In genomic region chr3:119782946-119783701, GRCm38 (mm10) we compare ENCODE assay signal across 7 mouse cellular contexts. TPM values are rescaled to one million over a fixed set of nuclear protein-coding genes. Genes with fewer than 3 reads are reported as not detected.
DNase-seq lines count a peak whose midpoint lies in the region; ATAC-seq lines count a peak whose summit lies in the region.

No protein-coding gene starts in this region.

- no peaks in the 10 kb centered on the region for H3K36me3 ChIP-seq in embryonic facial prominence, embryonic 11.5 days (replicated peaks; ENCODE audit: control insufficient read depth, insufficient read depth, low read depth, low read length)
- H3K36me3 ChIP-seq in limb, embryonic 10.5 days: peaks cover 24% of the 10 kb centered on the region
- H3K36me3 ChIP-seq in midbrain, embryonic 12.5 days: peaks cover 16% of the 10 kb centered on the region

- H3K27ac ChIP-seq in embryonic facial prominence, embryonic 11.5 days (replicated peaks; ENCODE audit: low read depth, low read length): peak overlapping the region; percentile 99
- H3K27ac ChIP-seq in limb, embryonic 10.5 days: peak overlapping the region; percentile 100
- peak overlapping the region; percentile 99 for H3K27ac ChIP-seq in midbrain, embryonic 12.5 days (replicated peaks)

- no peaks in the 10 kb centered on the region for H3K9me3 ChIP-seq in embryonic facial prominence, embryonic 11.5 days (replicated peaks; ENCODE audit: control insufficient read depth, low read length)
- no peaks in the 10 kb centered on the region for H3K9me3 ChIP-seq in limb, embryonic 10.5 days (replicated peaks)
- no peaks in the 10 kb centered on the region for H3K9me3 ChIP-seq in midbrain, embryonic 12.5 days

- no peaks in the 10 kb centered on the region for H3K4me1 ChIP-seq in embryonic facial prominence, embryonic 11.5 days (ENCODE audit: control insufficient read depth, insufficient read depth, low read length)
- peaks cover 15% of the 10 kb centered on the region for H3K4me1 ChIP-seq in limb, embryonic 10.5 days
- H3K4me1 ChIP-seq in midbrain, embryonic 12.5 days: peaks cover 21% of the 10 kb centered on the region

- WGBS in embryonic facial prominence, embryonic 11.5 days: under 1% methylated on average over 45 of the region's 89 CpGs
- under 1% methylated on average over 78 of the region's 89 CpGs for WGBS in limb, embryonic 10.5 days
- under 1% methylated on average over 53 of the region's 89 CpGs for WGBS in midbrain, embryonic 12.5 days

- peak overlapping the region; percentile 100 for H3K9ac ChIP-seq in embryonic facial prominence, embryonic 11.5 days (replicated peaks; ENCODE audit: low read length)
- H3K9ac ChIP-seq in midbrain, embryonic 12.5 days (replicated peaks): peak overlapping the region; percentile 100

- ATAC-seq in embryonic facial prominence, embryonic 11.5 days (replicated peaks; ENCODE audit: insufficient number of reproducible peaks, low FRiP score, low TSS enrichment, low read depth): peak; percentile 86
- peak; percentile 93 for ATAC-seq in midbrain, embryonic 12.5 days (ENCODE audit: low FRiP score, low read depth)

- DNase-seq in adrenal gland, postnatal 25 days: peak; percentile 86
- peak; percentile 91 for DNase-seq in embryonic facial prominence, embryonic 11.5 days (ENCODE audit: low spot score)
- peak; percentile 98 for DNase-seq in heart, adult 11 months
- peak; percentile 81 for DNase-seq in kidney, adult 11 months
- peak; percentile 86 for DNase-seq in limb, embryonic 10.5 days (ENCODE audit: low spot score)
- peak; percentile 49 for DNase-seq in skeletal muscle tissue, adult 2 months (ENCODE audit: low read depth, low spot score)

- peak overlapping the region; percentile 95 for H3K4me3 ChIP-seq in embryonic facial prominence, embryonic 11.5 days (ENCODE audit: low read depth, low read length)
- peak overlapping the region; percentile 98 for H3K4me3 ChIP-seq in limb, embryonic 10.5 days
- H3K4me3 ChIP-seq in midbrain, embryonic 12.5 days: peak overlapping the region; percentile 98

- H3K27me3 ChIP-seq in embryonic facial prominence, embryonic 11.5 days (ENCODE audit: control insufficient read depth, insufficient read depth, low read length): no peaks in the 10 kb centered on the region
- H3K27me3 ChIP-seq in limb, embryonic 10.5 days (ENCODE audit: low read depth, poor library complexity, severe bottlenecking): no peaks in the 10 kb centered on the region
- H3K27me3 ChIP-seq in midbrain, embryonic 12.5 days: no peaks in the 10 kb centered on the region

- H3K4me2 ChIP-seq in embryonic facial prominence, embryonic 11.5 days (ENCODE audit: low read depth, low read length): peak overlapping the region; percentile 50
- H3K4me2 ChIP-seq in midbrain, embryonic 12.5 days (replicated peaks): peak overlapping the region; percentile 51

RNA-seq across cellular contexts. Expression of gene Ptbp2, which starts 1.1 kb away (rescaled TPM):
- 38.3 and 45.1 TPM in 2 replicates for total RNA-seq in adrenal gland, postnatal 25 days (2021)
- polyA plus RNA-seq in embryonic facial prominence, embryonic 11.5 days (2014; fragmentation: Nextera tagmentation; extraction: Ambion mirVana): 240 and 263 TPM in 2 replicates
- 137 and 162 TPM in 2 replicates for polyA plus RNA-seq in limb, embryonic 10.5 days (2016; fragmentation: Nextera tagmentation; extraction: Ambion mirVana)
- 343 and 355 TPM in 2 replicates for polyA plus RNA-seq in midbrain, embryonic 12.5 days (2016; fragmentation: Nextera tagmentation; extraction: Ambion mirVana)

Comparison
In these comparisons a context has a peak if more than half of its experiments do, and no peak if none do; other contexts are left out.
1. Peak in every context shown above with its lines: DNase-seq, ATAC-seq, H3K4me3 ChIP-seq and H3K27ac ChIP-seq.